Mouse (Mus musculus) heart, adult 18-20 months (tissue): Measurements from ENCODE around the gene Fancc. TPM values are rescaled to one million over a fixed set of nuclear protein-coding genes. Genes with fewer than 3 reads are reported as not detected.
"Not testable (repeated sequence)": the region's sequence is repeated elsewhere in the genome, so short reads cannot be mapped to it uniquely, and the experiment has no call there.

ENCODE experiments used
- DNase-seq, 2 experiments: peaks; one replicate each; pipeline ENCODE4 v3.0.0; 2021 to 2022; ENCODE audit warnings: mixed read lengths in 1 of 2
- total RNA-seq, 2 experiments: library from RNA; stranded (reverse); gene quantifications; 2 replicates each; pipeline ENCODE4 v1.2.3; 2021

The Fancc gene
- total RNA-seq, 2 experiments from 2014 or later, result 3.8 to 5.0 TPM

DNA sequence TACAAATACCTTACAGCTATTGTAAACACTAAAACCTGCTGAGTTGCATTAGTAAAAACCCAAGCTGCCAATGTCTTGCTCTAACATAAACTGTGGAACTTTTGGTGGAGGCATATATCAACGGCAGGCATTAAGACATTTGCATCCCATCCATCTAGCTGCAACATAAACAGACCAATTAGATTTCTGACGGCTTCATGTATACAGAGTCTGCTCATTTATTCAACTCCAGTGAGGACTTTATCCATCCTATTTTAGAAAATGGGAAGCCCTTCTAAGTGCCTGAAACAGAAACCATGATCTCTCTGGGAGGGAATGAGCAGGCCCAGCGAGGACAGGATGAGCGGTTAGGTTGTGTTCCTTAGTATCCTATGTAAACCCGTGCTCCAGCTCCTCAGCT is 18.5 kb upstream of the Fancc start:
- no peak for DNase-seq

DNA sequence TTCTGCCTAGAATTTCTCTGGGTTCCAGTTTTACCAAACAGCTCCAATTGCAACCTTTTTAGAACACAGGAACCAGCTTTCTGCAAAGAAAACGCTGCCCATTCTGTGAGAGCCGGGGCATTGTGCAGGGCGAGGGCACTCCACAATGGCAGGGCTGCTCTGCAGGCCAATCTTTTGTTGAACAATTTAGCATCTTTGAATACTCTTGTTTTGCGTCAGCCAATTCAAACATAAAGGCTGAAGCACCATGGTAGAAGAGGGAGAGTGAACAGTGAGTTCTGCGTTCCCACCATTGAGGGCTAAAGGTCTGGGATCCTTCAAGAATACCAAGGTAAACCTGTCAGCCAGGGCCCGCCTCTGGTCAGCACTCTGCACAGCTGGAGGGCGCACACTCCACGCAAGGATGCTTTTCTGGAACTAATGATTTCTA is 17.9 kb upstream of the Fancc start:
- no peak for DNase-seq

DNA sequence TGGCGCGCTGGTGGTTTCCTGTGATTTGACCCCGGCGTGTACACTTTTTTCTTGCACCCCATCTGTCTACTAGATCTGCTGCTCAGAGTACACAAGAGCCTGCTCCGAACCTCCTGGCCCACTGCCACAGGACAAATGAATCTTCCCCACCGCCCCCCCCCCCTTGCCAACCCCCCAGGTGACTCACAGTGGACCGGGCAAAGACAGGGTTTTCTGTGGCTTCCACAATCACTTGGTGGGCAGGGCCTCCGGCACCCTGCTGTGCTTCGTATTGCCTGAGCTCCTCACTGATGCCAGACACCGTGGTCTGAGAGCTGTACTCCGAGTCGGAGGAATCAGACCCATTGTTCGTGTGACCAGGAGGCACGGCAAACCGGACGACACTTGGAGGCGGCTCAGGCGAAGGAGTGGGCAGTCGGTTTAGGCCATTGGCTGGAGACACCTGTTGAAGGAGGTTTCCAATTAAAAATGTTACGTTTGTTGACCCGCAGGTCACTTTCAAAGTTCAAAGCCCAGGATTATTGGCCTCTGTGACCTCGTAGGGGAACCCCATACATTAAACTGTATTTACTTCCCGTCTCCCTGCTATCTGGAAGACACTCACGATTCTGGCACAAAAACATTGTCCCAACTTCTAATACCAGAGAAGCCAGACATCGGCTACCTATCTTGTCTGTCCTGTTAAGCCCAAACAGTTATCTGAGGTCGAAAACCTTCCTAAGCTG is 16.5 kb upstream of the Fancc start:
- DNase-seq, result no peak

DNA sequence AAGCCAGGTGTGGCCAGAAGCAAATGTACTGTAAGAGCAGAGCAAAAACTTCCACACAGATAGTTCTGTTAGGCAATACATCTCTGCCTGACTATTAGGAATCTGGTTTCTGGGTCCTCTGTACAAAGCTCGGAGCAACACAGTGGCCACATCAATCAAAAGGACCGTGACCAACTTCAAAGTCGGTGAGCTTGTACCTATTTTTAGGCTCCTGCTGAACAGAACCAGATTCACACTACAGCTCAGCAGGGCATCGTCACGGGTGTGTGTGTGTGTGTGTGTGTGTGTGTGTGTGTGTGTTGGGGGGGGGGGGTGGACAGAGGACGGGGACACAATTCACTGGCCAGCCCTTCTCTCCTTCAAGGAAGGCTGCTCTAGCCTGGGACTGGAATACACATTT is 15.3 kb upstream of the Fancc start:
- DNase-seq, result no peak

DNA sequence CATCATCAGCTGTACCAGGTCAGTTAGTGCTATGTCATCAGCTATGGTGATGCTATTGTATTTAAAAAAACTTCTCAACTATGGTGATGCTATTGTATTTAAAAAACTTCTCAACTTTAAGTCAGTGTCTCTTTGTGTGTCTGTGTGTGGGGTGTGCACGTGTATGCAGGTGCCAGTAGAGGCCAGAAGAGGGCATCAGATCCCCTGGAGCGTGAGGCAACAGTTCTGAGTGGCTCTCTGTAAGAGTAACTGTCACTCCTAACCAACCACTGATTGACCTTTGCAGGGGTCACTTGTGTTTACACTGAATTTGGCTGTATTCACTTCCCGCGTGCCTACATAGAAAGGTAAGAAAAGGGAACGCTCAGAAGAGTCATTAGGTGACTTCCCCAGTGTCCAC is 10.7 kb upstream of the Fancc start:
- no peak for DNase-seq

DNA sequence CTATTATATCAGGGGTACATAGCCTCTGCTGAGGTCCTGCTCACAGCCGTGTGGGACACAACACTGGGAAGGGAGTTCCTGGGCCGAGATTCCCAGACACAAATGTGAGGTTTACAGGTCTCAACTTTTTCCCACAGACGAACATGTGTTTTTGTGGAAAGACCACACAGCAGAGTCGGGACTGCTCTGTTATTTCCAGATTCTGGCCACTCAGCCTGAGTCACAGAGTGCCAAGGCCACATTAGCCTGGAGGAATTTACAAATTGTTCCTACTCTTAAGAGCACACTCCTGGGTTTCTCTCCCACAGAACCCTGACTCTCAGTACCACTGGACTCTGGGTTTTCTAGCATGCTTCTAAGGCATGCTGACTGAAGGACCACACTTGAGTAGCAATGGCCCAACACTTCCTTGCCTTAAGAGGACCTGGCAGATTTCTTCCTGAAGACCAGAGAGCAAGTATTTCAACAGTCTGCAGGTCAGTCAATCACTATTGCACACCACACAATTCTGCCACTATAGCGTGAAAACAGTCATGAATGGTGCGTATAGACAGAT is 10.0 kb upstream of the Fancc start:
- no peak for DNase-seq

DNA sequence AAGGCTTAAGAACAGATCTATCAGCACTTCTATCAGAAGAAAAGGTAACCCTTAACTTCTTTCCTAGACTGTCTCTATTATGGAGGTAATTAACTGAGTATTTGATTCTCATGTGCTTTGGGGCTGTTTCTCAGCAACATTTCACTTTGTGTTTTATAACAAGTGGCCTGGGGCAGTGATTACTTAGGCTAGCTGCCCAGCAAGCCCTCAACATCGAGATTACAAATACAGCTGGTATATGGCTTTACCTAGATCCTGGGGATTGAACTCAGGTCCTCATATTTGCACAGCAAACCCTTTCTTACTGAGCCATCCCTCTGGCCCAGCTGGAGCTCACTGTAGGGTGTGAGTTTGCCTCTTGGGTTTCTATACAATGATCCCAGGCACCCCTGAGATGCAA is 9.3 kb upstream of the Fancc start:
- no peak for DNase-seq

DNA sequence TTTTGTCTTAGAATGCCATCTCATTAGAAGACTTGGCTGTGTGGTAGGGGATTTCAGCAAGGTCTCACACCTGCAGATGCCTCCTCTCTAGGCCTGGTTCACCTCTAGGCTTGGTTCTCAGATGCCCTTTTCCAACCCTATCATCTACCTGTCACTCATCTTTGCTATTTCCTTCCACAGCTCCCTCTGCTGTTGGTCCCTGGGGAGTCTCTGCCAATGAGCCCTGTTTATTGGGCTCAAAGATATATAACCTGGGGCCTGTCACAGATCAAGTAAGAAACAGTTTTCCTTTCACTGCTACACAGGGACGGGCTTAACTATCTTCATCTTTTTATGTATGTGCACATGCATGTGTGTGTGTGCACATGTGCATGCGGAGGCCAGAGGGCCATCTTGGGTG is 5.3 kb upstream of the Fancc start:
- DNase-seq, result no peak

DNA sequence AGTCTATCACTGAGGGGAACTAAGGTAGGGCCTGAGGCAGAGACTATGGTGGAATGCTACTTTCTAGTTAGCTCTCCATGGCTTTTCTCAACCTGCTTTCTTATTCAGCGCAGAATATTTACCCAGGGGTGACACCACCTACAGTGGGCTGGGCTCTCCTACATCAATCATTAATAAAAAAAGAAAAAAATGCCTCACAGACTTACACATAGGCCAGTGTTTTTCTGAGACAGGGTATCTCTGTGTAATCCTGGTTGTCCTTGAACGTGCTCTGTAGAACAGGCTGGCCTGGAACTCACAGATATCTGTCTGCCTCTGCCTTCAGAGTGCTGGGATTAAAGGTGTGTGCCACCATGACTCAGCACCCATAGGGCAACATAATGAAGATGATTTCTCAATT is 2.4 kb upstream of the Fancc start:
- no peak for DNase-seq

DNA sequence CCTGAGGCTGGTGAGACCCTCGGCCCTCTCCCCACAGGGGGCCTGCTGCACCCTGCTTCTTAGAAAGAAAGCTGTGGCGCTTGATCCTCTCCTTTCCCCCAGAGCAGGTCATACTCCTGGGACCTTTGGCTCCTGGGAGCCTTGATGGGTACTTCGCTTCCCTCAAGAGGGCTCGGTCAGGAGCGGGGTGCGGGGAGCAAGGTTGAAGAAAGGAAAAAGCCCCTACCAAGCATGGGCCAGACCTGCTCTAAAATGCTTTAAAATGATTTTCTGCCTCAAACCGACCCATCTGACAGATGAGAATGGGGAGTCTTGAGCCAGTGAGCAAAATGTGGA is 9.4 kb downstream of the Fancc start:
- DNase-seq, result no peak

DNA sequence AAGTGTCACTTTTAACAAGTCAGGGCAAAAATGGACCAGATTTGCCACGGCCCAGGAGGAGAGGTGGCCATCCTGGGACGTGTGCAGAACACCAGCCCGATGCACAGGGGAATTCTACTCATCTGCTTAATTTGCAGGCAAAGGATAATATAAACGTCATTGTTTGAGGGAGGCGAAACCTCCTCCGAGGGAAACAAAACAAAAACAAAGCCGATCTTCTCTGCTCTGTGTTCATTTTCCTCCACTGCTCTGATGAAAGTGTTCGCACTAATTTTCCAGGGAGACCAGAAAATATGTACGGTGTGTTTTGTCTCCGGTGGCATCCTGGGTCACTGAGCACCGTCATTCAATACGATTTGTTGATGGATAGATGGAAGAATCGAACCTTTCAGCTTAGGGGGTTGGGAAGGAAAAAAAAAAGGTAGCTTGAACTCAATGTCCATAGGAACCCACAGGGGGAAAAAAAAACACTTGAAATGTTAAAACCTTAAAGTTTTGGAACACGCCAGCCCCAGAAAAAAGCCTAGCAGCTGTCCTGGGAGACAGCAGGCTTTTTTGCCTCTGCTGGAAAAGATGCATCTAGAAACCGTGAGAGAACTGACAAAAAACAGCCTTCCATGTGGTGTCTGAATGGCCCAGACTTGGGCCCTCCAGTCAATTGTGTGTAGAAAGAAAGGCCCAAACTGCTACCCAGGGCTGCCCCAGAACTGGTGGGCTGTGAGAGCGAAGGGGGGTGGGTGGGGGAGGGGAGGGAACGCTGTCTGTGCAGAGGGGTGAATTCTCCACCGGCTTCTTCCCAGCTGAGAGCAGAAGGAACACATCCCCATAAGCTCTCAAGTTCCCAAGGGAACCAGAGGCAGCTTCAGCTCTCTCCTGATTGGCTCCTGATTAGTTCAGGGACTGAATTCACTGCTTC is 10.0 kb downstream of the Fancc start:
- DNase-seq, result no peak

DNA sequence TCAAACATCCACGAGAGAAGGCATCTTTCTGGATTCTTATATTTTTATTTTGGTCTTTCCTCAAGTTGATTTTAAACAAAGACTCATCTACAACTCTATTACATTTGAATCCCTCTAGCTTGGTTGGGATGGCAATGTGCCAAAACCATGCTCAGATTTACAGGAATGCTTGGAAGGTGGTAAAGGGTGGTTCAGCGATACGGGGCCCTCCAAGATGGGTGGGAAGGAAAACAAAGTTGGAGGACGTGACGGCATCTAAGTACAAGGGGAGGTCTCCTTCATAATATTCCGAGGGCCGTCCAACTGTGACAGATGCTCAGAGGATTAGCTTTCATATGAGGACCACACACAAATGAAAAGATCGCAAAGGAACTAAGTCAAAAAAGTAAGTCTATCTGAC is 21.7 kb downstream of the Fancc start:
- DNase-seq, result no peak

DNA sequence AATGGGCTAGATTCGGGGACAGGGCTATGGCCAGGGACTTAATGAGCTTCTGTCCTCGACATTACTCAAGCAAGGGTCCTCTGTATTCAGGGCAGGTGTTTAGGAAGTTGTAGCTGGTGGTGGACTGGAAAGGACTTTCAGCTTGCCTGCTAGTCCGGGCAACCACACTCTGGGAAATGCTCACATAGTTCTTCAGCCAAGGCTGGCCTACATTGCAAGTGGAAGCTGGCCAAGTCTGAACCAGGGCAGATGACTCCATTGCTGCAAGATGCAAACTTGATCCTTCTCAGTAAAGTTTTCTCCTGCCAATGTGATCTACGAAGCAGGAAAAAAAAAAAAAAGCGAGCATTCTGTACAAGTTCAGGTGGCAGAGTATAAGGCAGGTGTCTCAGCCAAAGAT is 44.2 kb downstream of the Fancc start:
- DNase-seq, result peak in 1 of 2 experiments; percentile 8

DNA sequence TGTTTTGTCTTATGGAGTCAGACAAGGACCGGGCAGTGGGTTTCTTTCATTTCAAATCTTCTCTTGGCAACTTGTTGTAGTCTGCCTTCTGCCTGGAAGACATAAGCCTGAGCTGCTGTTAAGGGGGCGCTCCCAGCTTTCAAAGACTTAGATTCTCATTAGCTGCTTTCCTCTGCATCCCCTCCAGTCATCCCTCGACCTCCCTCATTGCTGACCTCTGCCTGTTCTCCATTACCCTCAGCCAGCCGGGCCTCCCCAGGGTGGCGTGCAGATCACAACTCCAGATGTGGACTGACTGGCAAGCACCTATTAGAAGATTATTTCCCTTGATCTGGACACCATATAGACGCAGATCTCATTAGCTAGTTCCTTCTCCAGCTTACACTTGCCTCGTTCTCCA is 45.9 kb downstream of the Fancc start:
- DNase-seq, result no peak

DNA sequence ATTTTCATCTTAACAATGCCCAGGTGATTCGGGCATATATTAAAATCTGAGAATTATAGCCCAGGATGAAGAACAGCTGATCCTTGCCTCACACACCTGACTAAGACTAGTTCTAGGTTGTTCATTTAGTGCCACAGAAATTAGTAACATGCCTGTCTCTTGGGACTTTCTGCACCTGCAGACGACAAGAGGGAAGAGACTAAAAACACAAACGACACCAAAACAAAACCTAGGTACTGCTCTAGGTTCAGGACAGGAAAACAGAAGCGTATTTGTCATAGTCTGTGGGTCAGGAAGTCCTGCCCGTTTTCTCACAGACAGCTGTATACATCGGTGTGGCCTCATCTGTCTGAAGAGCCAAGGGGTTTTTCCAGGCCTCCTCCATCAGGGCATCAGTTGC is 51.7 kb downstream of the Fancc start:
- DNase-seq, result no peak

DNA sequence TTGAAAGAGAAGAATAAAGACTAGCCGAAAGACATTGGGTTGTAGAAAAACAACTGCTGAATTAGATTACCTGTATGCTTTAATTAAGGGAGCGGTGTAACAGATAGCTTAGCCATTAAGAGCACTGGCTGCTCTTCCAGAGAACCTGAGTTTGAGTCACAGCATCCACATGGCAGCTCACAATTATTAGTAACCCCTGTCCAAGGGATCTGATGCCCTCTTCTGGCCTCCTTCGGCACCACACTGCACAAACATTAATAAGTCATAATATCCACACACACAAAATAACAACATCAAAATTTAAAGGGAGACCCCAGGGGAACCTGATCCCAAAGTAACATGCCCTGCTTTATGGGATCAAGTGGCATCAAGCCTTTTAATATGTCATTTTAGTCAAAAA is 64.3 kb downstream of the Fancc start:
- DNase-seq, result peak in 1 of 2 experiments; percentile 33

DNA sequence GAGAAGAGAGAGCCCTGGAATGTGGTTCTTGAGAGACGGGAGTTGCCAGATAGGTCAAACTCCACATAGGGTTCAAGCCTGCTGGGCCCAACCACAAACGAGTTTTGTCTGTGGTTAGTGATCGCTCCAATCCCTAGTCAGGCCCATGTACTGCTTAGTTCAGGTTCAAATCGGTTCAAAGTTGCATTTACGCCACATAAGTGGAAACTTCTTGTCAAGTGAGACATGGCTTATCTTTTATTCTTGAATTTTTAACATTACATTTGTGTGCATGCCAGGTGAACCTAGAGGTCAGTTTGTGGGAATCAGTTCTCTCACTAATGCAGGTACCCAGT is 65.3 kb downstream of the Fancc start:
- no peak for DNase-seq

DNA sequence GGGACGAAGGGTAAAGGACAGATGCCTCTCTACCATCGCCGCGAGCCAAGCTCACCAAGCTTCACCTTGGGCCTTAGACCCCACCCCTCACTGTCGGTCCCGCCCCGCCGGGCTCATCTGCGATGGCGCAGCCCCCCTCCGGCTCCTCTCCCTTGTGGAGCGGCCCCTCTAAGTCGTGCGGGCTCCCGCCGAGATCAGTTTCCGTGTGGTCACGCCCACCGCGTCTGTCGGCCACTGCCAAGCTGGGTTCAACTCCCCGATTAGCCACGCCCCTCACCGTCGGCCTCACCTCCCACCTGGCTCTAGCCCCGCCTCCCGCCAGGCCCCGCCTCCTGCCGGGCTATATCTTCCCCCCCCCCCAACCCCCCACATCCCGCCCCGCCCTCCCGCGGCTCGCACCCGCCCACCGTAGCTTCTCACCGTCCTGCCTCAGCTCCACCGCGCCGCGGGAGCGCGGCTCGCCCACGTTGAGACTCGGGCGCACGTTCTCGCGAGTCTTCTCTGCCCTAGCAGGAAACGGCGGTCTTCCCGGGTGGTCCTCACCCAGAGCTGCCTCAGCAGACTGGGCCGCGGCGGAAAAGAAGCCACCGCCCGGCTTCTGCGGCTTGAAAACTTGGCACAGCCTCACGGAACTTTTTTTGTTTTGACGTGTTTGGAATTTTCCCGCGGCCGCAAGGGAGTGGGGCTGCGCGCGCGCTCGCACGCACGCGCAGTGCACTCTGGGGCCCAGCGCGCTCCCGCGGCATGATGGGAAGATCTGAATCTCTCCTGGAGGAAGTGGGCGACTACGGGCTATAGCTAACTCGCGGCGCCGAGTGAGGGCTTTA is 65.8 kb downstream of the Fancc start:
- DNase-seq, result peak; percentile 94

DNA sequence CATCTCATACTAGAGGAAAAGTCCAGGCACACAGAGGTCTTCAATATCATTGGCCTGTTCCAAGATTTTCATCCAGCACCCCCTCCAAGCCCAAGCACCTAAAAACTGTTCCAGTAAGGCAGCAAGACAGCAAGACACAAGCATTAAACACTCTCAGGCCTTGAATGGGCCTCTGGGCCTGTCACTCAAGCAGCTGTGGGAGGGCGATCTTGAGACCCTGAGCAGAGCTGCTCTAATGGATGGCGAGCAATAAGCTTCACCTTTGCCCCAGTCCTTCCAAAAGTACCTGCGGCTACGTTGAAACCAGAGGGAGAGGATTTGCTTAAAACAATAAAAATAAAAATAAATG is 66.4 kb downstream of the Fancc start:
- DNase-seq, result no peak

DNA sequence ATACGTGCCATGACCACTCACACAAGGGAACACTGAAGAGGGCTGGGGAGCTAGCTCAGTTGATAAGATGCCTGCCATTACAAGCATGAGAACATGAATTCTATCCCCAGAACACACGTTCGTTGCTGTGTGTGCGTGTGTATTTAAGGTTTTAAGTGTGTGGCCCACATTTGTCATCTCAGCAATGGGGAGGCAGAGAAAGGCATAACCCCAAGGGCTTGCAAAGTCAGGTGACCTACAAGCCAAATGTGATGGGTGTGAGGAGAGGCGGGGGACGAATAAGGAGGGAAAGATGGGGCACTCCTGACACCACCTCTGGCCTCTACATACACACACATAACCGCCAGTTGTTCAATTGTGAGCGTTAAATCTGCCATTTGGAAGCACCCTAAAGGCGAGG is 66.9 kb downstream of the Fancc start:
- no peak for DNase-seq

DNA sequence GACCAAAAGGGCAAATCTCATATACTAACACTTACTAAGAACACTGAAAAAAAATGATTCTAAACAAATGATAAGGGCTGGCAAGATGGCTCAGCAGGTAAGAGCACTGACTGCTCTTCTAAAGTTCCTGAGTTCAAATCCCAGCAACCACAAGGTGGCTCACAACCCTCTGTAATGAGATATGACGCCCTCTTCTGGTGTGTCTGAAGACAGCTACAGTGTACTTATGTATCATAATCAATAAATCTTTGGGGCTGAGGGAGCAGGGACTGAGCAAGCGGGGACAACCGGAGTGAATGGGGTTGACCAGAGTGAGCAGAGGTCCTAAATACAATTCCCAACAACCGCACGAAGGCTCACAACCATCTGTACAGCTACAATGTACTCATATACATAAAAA is 68.9 kb downstream of the Fancc start:
- DNase-seq, result not testable (repeated sequence)

DNA sequence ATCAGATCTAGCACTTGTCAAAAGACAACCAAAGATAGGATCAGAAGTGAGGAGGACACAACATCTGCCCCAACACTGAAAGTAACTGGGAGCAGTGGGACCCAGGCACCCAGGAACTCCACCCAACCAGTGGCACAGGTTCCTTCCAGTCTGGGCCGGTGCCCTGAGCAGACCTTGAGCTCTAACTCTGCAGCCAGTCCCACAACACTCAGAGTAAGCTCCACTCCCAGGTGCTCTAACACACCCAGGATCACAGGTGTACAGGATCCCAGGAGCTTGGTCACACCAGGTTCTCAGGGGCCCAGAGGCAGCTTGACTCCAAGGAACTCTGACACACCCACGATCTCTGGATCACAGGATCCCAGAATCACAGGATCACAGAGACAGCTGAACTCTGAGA is 74.0 kb downstream of the Fancc start:
- no peak for DNase-seq

DNA sequence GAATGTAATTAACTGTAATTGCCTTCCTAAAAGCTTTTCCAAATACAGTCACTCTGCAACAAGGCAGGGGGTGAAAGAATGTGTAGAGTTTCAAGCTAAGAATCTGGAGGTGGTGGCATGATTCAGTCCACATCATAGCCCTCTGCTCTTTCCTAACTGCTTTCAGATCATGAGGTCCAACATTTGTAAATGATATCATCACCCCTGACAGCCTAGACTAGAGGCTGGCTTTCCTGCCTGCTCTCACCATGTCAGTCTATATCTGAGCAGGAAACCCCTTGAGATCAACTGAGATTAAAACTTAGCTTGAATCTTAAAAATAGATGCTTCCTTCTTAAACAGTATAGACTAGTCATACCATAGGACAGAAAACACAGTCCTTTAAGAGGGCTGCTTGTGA is 75.9 kb downstream of the Fancc start:
- DNase-seq, result no peak
